Mouse (Mus musculus) limb, embryonic 12.5 days (tissue): ENCODE data around the gene 2200002J24Rik. TPM values are rescaled to one million over a fixed set of nuclear protein-coding genes. Genes with fewer than 3 reads are reported as not detected.

Experiments
- polyA plus RNA-seq: library from polyadenylated mRNA; unstranded; fragments of >200 nt; fragmentation: Nextera tagmentation; extraction: Ambion mirVana; gene quantifications from 2 replicates; pipeline ENCODE4 v1.2.1, GENCODE M21; 2016

2200002J24Rik gene
- polyA plus RNA-seq, 1 experiment from 2014 or later, result not detected

Other genes with a start within 250 kb of the 2200002J24Rik start
- gene Kirrel2, start 241.2 kb upstream of the 2200002J24Rik start, polyA plus RNA-seq, result 0.29 and 0.65 TPM in 2 replicates
- 0.10 TPM in 1 of 2 replicates, not detected in the other for gene Nphs1, start 240.6 kb upstream of the 2200002J24Rik start, polyA plus RNA-seq
- gene Prodh2, start 205.3 kb upstream of the 2200002J24Rik start, polyA plus RNA-seq, result not detected in 2 replicates
- 15.1 and 17.7 TPM in 2 replicates for gene Arhgap33, start 163.9 kb upstream of the 2200002J24Rik start, polyA plus RNA-seq
- gene Hspb6, start 146.7 kb upstream of the 2200002J24Rik start, polyA plus RNA-seq, result 9.5 and 10.9 TPM in 2 replicates
- 15.3 and 16.0 TPM in 2 replicates for gene Proser3, start 146.6 kb upstream of the 2200002J24Rik start, polyA plus RNA-seq
- gene Lin37, start 139.1 kb upstream of the 2200002J24Rik start, polyA plus RNA-seq, result 45.4 and 51.5 TPM in 2 replicates
- 87.8 and 89.9 TPM in 2 replicates for gene U2af1l4, start 135.6 kb upstream of the 2200002J24Rik start, polyA plus RNA-seq
- gene Gm49396, start 135.6 kb upstream of the 2200002J24Rik start, polyA plus RNA-seq, result 16.3 and 18.5 TPM in 2 replicates
- gene Psenen, start 135.3 kb upstream of the 2200002J24Rik start, polyA plus RNA-seq, result 136 TPM in 2 replicates
- gene Igflr1, start 133.5 kb upstream of the 2200002J24Rik start, polyA plus RNA-seq, result 3.2 and 4.1 TPM in 2 replicates
- 11.0 and 12.1 TPM in 2 replicates for gene Kmt2b, start 110.2 kb upstream of the 2200002J24Rik start, polyA plus RNA-seq
- gene Zbtb32, start 100.0 kb upstream of the 2200002J24Rik start, polyA plus RNA-seq, result 0.25 and 0.38 TPM in 2 replicates
- gene Upk1a, start 86.1 kb upstream of the 2200002J24Rik start, polyA plus RNA-seq, result 1.4 and 2.0 TPM in 2 replicates
- gene Cox6b1, start 72.8 kb upstream of the 2200002J24Rik start, polyA plus RNA-seq, result 783 and 848 TPM in 2 replicates
- gene Etv2, start 63.1 kb upstream of the 2200002J24Rik start, polyA plus RNA-seq, result not detected in 2 replicates
- gene Rbm42, start 48.6 kb upstream of the 2200002J24Rik start, polyA plus RNA-seq, result 150 and 155 TPM in 2 replicates
- gene Haus5, start 33.9 kb upstream of the 2200002J24Rik start, polyA plus RNA-seq, result 64.3 and 70.0 TPM in 2 replicates
- not detected in 2 replicates for gene Pmis2, start 27.3 kb upstream of the 2200002J24Rik start, polyA plus RNA-seq
- 0.50 and 0.60 TPM in 2 replicates for gene Atp4a, start 13.3 kb downstream of the 2200002J24Rik start, polyA plus RNA-seq
- gene Tmem147, start 30.6 kb downstream of the 2200002J24Rik start, polyA plus RNA-seq, result 158 and 162 TPM in 2 replicates
- gene Gapdhs, start 44.8 kb downstream of the 2200002J24Rik start, polyA plus RNA-seq, result 0.51 and 0.71 TPM in 2 replicates
- gene Sbsn, start 52.5 kb downstream of the 2200002J24Rik start, polyA plus RNA-seq, result 1.7 and 2.3 TPM in 2 replicates
- gene Dmkn, start 64.8 kb downstream of the 2200002J24Rik start, polyA plus RNA-seq, result not detected in 2 replicates
- not detected in 2 replicates for gene Krtdap, start 89.0 kb downstream of the 2200002J24Rik start, polyA plus RNA-seq
- gene Ffar2, start 124.8 kb downstream of the 2200002J24Rik start, polyA plus RNA-seq, result not detected in 2 replicates
- not detected in 2 replicates for gene Ffar3, start 157.3 kb downstream of the 2200002J24Rik start, polyA plus RNA-seq
- not detected in 2 replicates for gene Ffar1, start 162.6 kb downstream of the 2200002J24Rik start, polyA plus RNA-seq
- gene Cd22, start 181.4 kb downstream of the 2200002J24Rik start, polyA plus RNA-seq, result 0.05 and 0.26 TPM in 2 replicates
- gene Mag, start 215.9 kb downstream of the 2200002J24Rik start, polyA plus RNA-seq, result 0.29 TPM in 1 of 2 replicates, not detected in the other
- not detected in 2 replicates for gene Hamp2, start 225.8 kb downstream of the 2200002J24Rik start, polyA plus RNA-seq
- not detected in 2 replicates for gene Hamp, start 245.1 kb downstream of the 2200002J24Rik start, polyA plus RNA-seq